Mouse (Mus musculus): ENCODE results near the gene A730061H03Rik.

DNA sequence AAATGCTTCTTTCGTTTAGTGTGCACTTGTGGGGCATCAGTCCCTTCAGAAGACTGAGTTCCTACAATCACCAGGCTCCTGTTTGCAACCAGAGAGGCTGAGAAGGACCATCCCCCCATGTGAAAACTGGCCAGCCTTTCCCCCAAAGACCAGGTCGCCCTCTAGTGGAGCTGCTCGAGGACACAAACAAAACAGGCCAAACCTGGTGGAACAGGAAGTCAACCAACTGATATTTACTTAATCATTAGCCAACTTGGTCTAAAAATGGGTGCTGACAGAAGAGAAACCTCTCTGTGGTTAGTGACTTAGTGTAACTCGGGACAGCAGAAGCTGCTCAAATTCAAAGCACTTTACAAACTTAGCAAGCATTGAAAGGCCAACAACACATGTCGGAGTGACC, 3.2 kb downstream of the A730061H03Rik start:
- TF ChIP-seq CTCF (IDR thresholded peaks at IDR 0.05; ENCODE audit: low read depth, low read length) (peak; percentile 94), POLR2A (IDR thresholded peaks at IDR 0.05; ENCODE audit: extremely low read depth, insufficient read depth, low read length) (no peak)

Data from liver, adult 2 months (tissue).